Mouse (Mus musculus): Measurements from ENCODE around the gene Prdm11. TPM values are rescaled to one million over a fixed set of nuclear protein-coding genes. Genes with fewer than 3 reads are reported as not detected.

Prdm11 gene
- total RNA-seq, 2 experiments from 2014 or later, result 21.1 to 22.5 TPM

DNA sequence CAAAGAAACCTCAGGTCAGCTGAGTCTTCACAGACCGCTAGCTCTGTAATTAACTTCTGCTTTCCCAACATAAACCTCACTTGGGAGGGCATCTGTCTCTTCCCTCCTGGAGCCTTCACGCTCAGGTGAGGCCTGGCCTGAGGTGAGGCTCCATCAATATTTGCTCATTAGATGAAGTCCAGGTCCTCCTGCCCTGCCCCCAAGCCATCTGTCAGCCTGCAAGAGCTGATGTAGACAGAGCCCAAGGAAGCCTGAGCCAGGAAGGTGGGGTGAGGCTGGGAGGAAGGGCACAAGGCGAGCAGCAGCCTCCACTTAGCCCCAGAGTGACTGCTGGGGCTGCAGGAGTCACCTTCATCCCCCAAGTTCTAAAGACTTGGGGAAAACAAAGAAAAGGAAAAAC is 110.5 kb downstream of the Prdm11 start:
- DNase-seq (ENCODE audit: low spot score in 2 of 2), result no peak

- DNase-seq (ENCODE audit: low spot score in 2 of 2), result peak; percentile 74 to 85
Measured at GRCm38 (mm10) chr2:92934312-92934982, 111.5 kb downstream of the Prdm11 start.

GRCm38 (mm10) chr2:92933379-92933778 is 112.6 kb downstream of the Prdm11 start:
- no peak for DNase-seq (ENCODE audit: low spot score in 2 of 2)

- DNase-seq (ENCODE audit: low spot score in 2 of 2), result no peak
Measured at GRCm38 (mm10) chr2:92931061-92931460, 114.9 kb downstream of the Prdm11 start.

DNA sequence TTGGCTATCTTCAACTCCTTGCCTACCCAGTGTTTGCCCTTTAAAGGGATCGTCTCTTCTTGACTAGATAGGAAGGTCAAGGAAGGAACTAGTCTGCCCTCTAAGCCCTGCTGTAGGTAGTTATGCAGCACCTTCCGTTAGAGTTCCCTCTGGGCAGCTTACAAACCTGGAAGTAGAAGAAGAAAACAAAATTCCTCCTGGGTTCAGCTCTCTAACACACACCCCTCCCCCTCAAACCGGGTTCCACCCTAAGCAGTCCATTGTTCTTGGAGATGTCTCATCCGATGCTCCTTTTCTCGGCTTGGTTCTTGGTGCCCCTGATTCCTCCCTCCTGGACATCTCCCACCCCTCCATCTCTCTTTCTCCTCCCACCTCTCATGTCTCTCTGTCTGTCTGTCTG is 116.3 kb downstream of the Prdm11 start:
- DNase-seq (ENCODE audit: low spot score in 2 of 2), result no peak

GRCm38 (mm10) chr2:92924677-92925259 is 121.2 kb downstream of the Prdm11 start:
- no peak for DNase-seq (ENCODE audit: low spot score in 2 of 2)

GRCm38 (mm10) chr2:92920709-92921108 is 125.3 kb downstream of the Prdm11 start:
- DNase-seq (ENCODE audit: low spot score in 2 of 2), result no peak

- no peak for DNase-seq (ENCODE audit: low spot score in 2 of 2)
Measured at GRCm38 (mm10) chr2:92917405-92918142, 128.4 kb downstream of the Prdm11 start.

DNA sequence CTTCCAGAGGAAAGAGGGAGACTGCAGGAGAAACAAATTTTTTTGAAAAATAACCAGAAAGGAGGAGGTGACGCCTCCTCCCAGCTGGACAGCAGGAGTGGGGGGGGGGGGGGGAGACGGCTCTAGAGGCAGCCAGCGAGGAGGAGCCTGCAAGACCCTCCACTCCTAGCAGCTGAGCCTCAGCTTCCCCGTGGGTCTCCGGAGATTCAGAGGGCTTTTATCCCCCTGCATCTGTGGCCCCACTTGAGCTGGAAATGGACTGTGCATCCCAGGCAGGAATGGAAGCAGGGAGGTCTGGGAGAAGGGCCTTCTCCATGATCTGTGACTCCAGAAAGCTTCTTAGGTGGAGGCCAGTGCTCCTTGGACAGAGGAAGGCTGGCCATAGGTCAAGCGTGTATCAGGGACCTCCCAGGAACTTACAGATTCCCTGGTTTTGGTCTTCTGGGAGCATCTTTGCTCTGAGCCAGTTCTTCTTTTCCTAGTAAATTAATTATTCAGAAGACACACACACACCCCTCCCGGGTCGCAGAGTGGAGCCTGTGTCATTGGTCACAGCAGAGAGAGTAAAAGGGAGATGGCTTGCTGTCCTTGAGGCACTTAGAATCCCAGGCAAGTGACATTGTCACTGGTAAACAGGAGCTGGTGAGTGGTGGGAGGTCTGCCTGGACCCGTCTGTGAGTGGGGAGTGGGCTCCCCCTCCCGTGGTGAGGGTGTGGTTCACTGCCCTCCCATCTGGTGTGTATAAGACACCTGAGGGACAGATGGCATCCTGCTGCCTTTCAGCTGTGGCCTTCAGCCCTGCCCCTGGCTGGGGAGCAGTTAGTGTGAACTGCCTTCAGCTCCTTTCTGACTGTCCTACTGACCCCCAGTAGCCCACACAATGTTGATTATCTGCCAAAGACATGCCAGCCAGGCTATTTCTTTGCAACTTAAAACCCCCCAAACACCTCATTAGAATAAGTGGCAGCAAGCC is 130.0 kb downstream of the Prdm11 start:
- no peak for DNase-seq (ENCODE audit: low spot score in 2 of 2)

Other genes starting within 250 kb of the Prdm11 start
- 100 to 1,000 TPM; 191 to 202 TPM for gene Syt13, start 131.1 kb downstream of the Prdm11 start, total RNA-seq (2021)
- 100 to 1,000 TPM; 112 to 128 TPM for gene Trp53i11, start 141.4 kb upstream of the Prdm11 start, total RNA-seq (2021)

All from left cerebral cortex, adult 18-20 months (tissue).